Mouse (Mus musculus) naive thymus-derived CD4-positive, alpha-beta T cell, adult 2 months (primary cell): ENCODE measurements around the gene 9930111J21Rik1.
"Not testable (repeated sequence)": the region's sequence is repeated elsewhere in the genome, so short reads cannot be mapped to it uniquely, and the experiment has no call there.

Experiments used
- DNase-seq: peaks from one replicate; pipeline ENCODE4 v3.0.0-alpha.2; 2011; ENCODE audit warnings: low read depth

Gene 9930111J21Rik1

GRCm38 (mm10) chr11:48913611-48914010 is 65.6 kb downstream of the 9930111J21Rik1 start:
- no peak for DNase-seq

GRCm38 (mm10) chr11:48908459-48908858 is 70.7 kb downstream of the 9930111J21Rik1 start:
- DNase-seq = no peak

- DNase-seq = no peak
Observed at GRCm38 (mm10) chr11:48902021-48902420, 77.2 kb downstream of the 9930111J21Rik1 start, which contains the start of gene Gm5431. TSS of gene Gm5431 (minus strand) at chr11:48902214.

GRCm38 (mm10) chr11:48901567-48901930 is 77.6 kb downstream of the 9930111J21Rik1 start:
- not testable (repeated sequence) for DNase-seq

- not testable (repeated sequence) for DNase-seq
Observed at GRCm38 (mm10) chr11:48900654-48901566, 78.3 kb downstream of the 9930111J21Rik1 start.

GRCm38 (mm10) chr11:48898812-48899431 is 80.3 kb downstream of the 9930111J21Rik1 start:
- DNase-seq = no peak
